Mouse (Mus musculus) ES-Bruce4 (cell line): ENCODE data around the gene Spa17. TPM values are rescaled to one million over a fixed set of nuclear protein-coding genes. Genes with fewer than 3 reads are reported as not detected.

Source experiments
- H3K27ac ChIP-seq: 2 replicates; pipeline ENCODE4 v1.5.1; 2012; ENCODE audit warnings: low read length, inconsistent platforms; ENCODE audit not compliant: insufficient read depth
- H3K27me3 ChIP-seq: 2 replicates; pipeline ENCODE4 v1.6.1; 2012; ENCODE audit warnings: mild to moderate bottlenecking, low read length, inconsistent platforms; ENCODE audit not compliant: control insufficient read depth, poor library complexity, insufficient read depth, severe bottlenecking
- H3K36me3 ChIP-seq: 2 replicates; pipeline ENCODE4 v1.6.1; 2012; ENCODE audit warnings: inconsistent platforms, mild to moderate bottlenecking, low read length, moderate library complexity; ENCODE audit not compliant: control insufficient read depth, poor library complexity, insufficient read depth, severe bottlenecking
- H3K4me1 ChIP-seq: one replicate; pipeline ENCODE4 v1.8.1; 2011; ENCODE audit warnings: low read length; ENCODE audit not compliant: control insufficient read depth, insufficient read depth
- H3K4me3 ChIP-seq: 2 replicates; pipeline ENCODE4 v1.5.1; 2011; ENCODE audit warnings: low read depth, mild to moderate bottlenecking, low read length
- H3K9ac ChIP-seq: 2 replicates; pipeline ENCODE4 v1.6.1; 2012; ENCODE audit warnings: low read depth, mild to moderate bottlenecking, inconsistent platforms; ENCODE audit not compliant: poor library complexity, severe bottlenecking
- H3K9me3 ChIP-seq: replicated peaks from 2 replicates; pipeline ENCODE4 v1.6.1; 2012; ENCODE audit warnings: mild to moderate bottlenecking, low read length, inconsistent platforms; ENCODE audit not compliant: control insufficient read depth, poor library complexity, insufficient read depth, severe bottlenecking
- CTCF ChIP-seq: IDR thresholded peaks from one replicate; pipeline ENCODE4 v1.8.1; 2011; ENCODE audit warnings: low read depth, low read length
- EP300 ChIP-seq: IDR thresholded peaks from 2 replicates; pipeline ENCODE4 v1.6.1; 2011; ENCODE audit warnings: low read depth, low read length; ENCODE audit not compliant: insufficient read depth
- POLR2A ChIP-seq: IDR thresholded peaks from one replicate; pipeline ENCODE4 v1.8.1; 2011; ENCODE audit warnings: low read length; ENCODE audit not compliant: insufficient read depth
- polyA plus RNA-seq: library from polyadenylated mRNA; stranded (reverse); fragments of >200 nt; gene quantifications from 2 replicates; pipeline ENCODE4 v1.2.4, GENCODE M21; 2011; ENCODE audit warnings: low read depth; ENCODE audit not compliant: missing spikeins, insufficient read depth, insufficient read length

The Spa17 gene
- polyA plus RNA-seq, result 5.3 and 7.1 TPM in 2 replicates

DNA sequence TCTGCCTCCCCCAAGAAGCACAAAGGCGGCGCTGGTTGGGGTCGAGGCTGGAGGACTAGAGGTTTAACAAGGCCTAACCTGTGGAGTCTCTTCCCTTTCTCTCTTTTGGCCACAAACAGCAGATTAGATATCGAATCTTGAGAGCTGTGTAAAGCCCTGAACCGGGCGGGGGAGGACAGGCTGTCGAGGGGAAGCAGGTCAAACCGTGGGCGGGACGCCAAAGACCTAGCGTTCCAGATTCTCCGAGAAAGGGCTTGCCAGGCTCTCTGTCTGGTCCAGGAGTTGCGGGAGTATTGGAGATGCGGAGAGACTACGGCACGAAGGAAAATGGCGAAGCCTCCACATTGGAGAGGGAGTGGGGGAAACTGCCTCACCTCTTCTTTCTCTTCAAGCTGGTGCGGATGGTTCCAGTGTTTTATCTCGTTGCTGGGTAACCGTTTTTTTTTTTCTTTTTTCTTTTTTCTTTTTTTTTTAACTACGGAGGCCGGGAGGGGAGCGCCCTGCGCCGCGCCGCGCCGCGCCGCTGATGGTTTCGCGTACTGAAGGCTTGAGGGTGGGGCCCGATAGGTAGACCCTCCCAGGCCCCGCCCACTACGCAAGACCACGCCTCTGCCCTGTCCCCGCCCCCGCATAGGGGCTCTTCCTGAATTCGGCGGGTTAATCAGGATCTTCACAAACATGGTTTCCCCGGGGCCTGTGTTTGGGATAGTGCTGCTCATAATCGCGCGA, at the start of gene Spa17:
Gene Spa17, minus strand, starts transcription at position 541 of the 729 bp plus-strand sequence.
- Histone ChIP-seq H3K4me3 (peak within 1 kb of the TSS; percentile 99), H3K27ac (peak within 1 kb of the TSS; percentile 10; the same call in 1 of the 2 replicates), H3K27me3 (no peaks in the 10 kb centered on the region), H3K36me3 (no peaks in the 10 kb centered on the region; the same call in 1 of the 2 replicates), H3K4me1 (peaks cover 2% of the 10 kb centered on the region), H3K9me3 (no peaks in the 10 kb centered on the region), H3K9ac (peak within 1 kb of the TSS; percentile 82)
- TF ChIP-seq CTCF (no peak), POLR2A (no peak), EP300 (0 out of 2 replicates have a peak, but pooled peaks have one; percentile 7)

DNA sequence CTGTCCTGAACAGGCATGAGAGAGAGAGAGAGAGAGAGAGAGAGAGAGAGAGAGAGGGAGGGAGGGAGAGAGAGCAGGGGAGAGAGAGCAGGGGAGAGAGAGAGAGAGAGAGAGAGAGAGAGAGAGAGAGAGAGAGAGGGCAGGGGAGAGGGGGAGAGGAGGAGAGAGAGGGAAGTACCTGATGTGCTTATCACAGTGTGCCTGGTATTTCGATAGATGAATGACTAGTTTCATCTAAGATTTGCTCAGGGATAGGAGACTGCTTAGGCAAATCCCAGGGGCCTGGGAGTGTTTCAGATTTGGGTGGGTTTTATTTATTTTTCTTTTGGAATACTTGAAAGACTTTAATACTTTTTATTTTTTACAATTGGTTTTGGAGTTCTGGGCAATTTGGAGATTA, 49.7 kb upstream of the Spa17 start:
- Histone ChIP-seq H3K4me1 (no peaks in the 10 kb centered on the region), H3K4me3 (no peak overlapping the region), H3K9ac (no peak overlapping the region), H3K27ac (no peak overlapping the region), H3K9me3 (no peaks in the 10 kb centered on the region), H3K27me3 (no peaks in the 10 kb centered on the region; the same call in 1 of the 2 replicates), H3K36me3 (no peaks in the 10 kb centered on the region)
- TF ChIP-seq POLR2A (no peak), EP300 (no peak), CTCF (no peak)

DNA sequence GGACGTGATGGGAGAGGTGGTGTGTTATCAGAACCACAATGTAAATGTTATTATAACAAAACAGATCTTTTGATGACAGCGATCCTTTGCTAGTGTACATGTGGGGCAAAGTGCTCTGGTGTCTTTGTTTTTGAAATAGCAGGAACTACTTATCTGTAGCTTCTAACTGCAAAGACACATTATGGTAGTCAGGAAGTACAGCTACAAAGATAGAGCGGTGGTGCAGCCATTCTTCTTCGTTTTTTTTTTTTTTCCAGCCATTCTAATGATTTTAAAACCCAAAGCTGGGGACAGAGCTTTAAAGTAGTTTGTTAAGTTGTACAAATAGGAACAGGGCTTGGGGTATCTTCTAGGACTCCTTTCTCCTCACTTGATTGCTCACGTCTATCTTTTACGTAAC, 45.9 kb upstream of the Spa17 start:
- H3K27me3 ChIP-seq, result no peaks in the 10 kb centered on the region; the same call in 1 of the 2 replicates
- H3K36me3 ChIP-seq, result peaks cover 4% of the 10 kb centered on the region
- no peak overlapping the region for H3K27ac ChIP-seq
- TF ChIP-seq EP300 (no peak), POLR2A (no peak), CTCF (no peak)
- H3K9ac ChIP-seq, result no peak overlapping the region
- no peak overlapping the region for H3K4me3 ChIP-seq
- H3K4me1 ChIP-seq, result no peaks in the 10 kb centered on the region
- H3K9me3 ChIP-seq, result no peaks in the 10 kb centered on the region

DNA sequence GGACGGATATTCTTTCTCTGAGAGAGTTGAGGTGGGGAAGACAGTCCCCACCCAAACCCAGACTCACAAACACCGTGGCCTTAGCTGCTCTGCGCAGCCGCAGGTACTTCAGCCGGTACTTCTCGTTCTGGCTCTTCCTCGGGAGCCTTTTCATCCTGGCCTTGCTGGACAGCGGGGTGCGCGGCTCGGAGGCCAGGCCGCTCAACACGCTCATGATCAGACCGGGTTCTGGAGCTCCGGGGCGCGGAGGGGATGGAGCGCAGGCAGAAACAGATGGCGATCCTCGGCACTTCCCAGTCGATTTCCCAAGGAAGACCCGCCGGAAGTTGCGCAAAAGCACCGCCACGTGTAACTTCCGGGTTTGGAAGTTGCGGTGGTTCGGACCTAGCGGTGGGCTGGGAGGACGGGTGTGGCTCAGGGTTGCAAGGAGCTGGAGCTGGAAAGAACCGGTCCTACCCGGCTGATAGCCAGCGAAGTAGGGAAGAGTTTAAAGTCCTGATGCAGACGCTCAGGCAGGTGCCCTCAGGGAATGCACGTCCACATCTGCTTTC, 43.5 kb upstream of the Spa17 start, which contains the start of gene Tbrg1:
Gene Tbrg1, minus strand, starts transcription at position 382 of the 551 bp plus-strand sequence.
- peaks cover 24% of the 10 kb centered on the region for H3K36me3 ChIP-seq
- no peaks in the 10 kb centered on the region for H3K9me3 ChIP-seq
- peak within 1 kb of the TSS; percentile 91 for H3K27ac ChIP-seq
- TF ChIP-seq POLR2A (peak; percentile 42), EP300 (peak; percentile 96), CTCF (no peak)
- H3K9ac ChIP-seq, result peak within 1 kb of the TSS; percentile 64
- no peaks in the 10 kb centered on the region; the same call in 1 of the 2 replicates for H3K27me3 ChIP-seq
- H3K4me1 ChIP-seq, result no peaks in the 10 kb centered on the region
- peak within 1 kb of the TSS; percentile 92 for H3K4me3 ChIP-seq

DNA sequence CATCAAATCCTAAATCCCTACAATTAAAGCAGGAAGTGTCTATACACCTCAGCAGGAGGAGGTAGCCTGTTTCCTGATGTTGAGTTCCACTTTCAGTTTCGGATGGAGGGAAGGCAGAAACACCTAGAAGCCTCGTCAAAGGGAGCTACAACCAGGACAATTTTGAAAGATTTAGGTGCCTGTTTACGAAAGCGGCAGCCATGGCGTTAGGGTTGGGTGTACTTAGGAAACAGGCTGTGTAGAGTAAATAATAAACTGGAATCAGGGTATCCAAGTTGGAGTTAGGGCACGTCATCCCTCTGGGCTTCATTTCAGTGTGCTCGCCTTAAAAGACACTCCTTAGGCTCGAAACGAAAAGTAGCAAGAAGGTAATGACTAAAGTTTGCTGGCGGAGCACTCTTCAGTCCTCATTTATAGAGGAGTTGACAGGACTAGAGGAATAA, 42.9 kb upstream of the Spa17 start:
- Histone ChIP-seq H3K9me3 (no peaks in the 10 kb centered on the region), H3K4me3 (peak overlapping the region; percentile 92), H3K4me1 (no peaks in the 10 kb centered on the region), H3K36me3 (peaks cover 26% of the 10 kb centered on the region), H3K27ac (peak overlapping the region; percentile 91), H3K9ac (peak overlapping the region; percentile 64), H3K27me3 (no peaks in the 10 kb centered on the region; the same call in 1 of the 2 replicates)
- no peak for TF ChIP-seq CTCF
- TF ChIP-seq POLR2A, result no peak
- no peak for TF ChIP-seq EP300
